Mouse (Mus musculus) hindbrain, postnatal 0 days (tissue): ENCODE measurements around the gene Antxrl. TPM values are rescaled to one million over a fixed set of nuclear protein-coding genes. Genes with fewer than 3 reads are reported as not detected.

Source experiments
- ATAC-seq: fragments of 200-750 bp; cut with Nextera tagmentation; 2 replicates; pipeline ENCODE4 v1.8.0; 2017; ENCODE audit warnings: mild to moderate bottlenecking, moderate TSS enrichment, moderate library complexity
- DNase-seq: peaks from one replicate; pipeline ENCODE4 v3.0.0-alpha.2; 2015; ENCODE audit warnings: low spot score
- H3K27ac ChIP-seq: fragments of 300-500 bp; sonication (generic); 2 replicates; pipeline ENCODE4 v1.5.1; 2014; ENCODE audit warnings: mild to moderate bottlenecking
- H3K27me3 ChIP-seq: fragments of 300-500 bp; sonication (generic); 2 replicates; pipeline ENCODE4 v1.6.1; 2014; ENCODE audit warnings: low read length, mixed read lengths; ENCODE audit not compliant: insufficient read depth
- H3K36me3 ChIP-seq: fragments of 300-500 bp; sonication (generic); 2 replicates; pipeline ENCODE4 v1.6.1; 2014; ENCODE audit warnings: low read length, mixed read lengths; ENCODE audit not compliant: insufficient read depth
- H3K4me1 ChIP-seq: fragments of 300-500 bp; sonication (generic); 2 replicates; pipeline ENCODE4 v1.6.1; 2014; ENCODE audit warnings: antibody characterized with exemption, low read length, mixed read lengths; ENCODE audit not compliant: insufficient read depth
- H3K4me2 ChIP-seq: fragments of 300-500 bp; sonication (generic); 2 replicates; pipeline ENCODE4 v1.6.1; 2014; ENCODE audit warnings: low read depth, mild to moderate bottlenecking, low read length, moderate library complexity, mixed read lengths
- H3K4me3 ChIP-seq: fragments of 300-500 bp; sonication (generic); 2 replicates; pipeline ENCODE4 v1.5.1; 2014; ENCODE audit warnings: low read length
- H3K9ac ChIP-seq: fragments of 300-500 bp; sonication (generic); replicated peaks from 2 replicates; pipeline ENCODE4 v1.6.1; 2014; ENCODE audit warnings: mild to moderate bottlenecking, low read length, moderate library complexity, mixed read lengths
- H3K9me3 ChIP-seq: fragments of 300-500 bp; sonication (generic); 2 replicates; pipeline ENCODE4 v1.6.1; 2016; ENCODE audit warnings: low read length, mixed read lengths
- CTCF ChIP-seq: IDR thresholded peaks from 2 replicates; pipeline ENCODE4 v1.5.1; 2016; ENCODE audit warnings: antibody characterized with exemption, control low read depth, low read depth
- WGBS: fragments of 180-500 bp; shearing (Covaris S2); extraction: QIAGEN DNeasy Blood & Tissue Kit; methylation state at CpG from one replicate; pipeline ENCODE4 v1.1.7; 2014; 5-methylcytosine and 5-hydroxymethylcytosine counted together
- polyA plus RNA-seq: library from polyadenylated mRNA; unstranded; fragments of >200 nt; fragmentation: Nextera tagmentation; extraction: Ambion mirVana; gene quantifications from 2 replicates; pipeline ENCODE4 v1.2.1, GENCODE M21; 2015
- total RNA-seq: library from RNA; depleted of rRNA; stranded (reverse); fragments of >200 nt; gene quantifications from 2 replicates; pipeline ENCODE4 v1.2.3, GENCODE M21; 2014; rRNA removed

Antxrl gene
- total and polyA plus RNA-seq, 2 experiments from 2014 or later, result not detected

DNA sequence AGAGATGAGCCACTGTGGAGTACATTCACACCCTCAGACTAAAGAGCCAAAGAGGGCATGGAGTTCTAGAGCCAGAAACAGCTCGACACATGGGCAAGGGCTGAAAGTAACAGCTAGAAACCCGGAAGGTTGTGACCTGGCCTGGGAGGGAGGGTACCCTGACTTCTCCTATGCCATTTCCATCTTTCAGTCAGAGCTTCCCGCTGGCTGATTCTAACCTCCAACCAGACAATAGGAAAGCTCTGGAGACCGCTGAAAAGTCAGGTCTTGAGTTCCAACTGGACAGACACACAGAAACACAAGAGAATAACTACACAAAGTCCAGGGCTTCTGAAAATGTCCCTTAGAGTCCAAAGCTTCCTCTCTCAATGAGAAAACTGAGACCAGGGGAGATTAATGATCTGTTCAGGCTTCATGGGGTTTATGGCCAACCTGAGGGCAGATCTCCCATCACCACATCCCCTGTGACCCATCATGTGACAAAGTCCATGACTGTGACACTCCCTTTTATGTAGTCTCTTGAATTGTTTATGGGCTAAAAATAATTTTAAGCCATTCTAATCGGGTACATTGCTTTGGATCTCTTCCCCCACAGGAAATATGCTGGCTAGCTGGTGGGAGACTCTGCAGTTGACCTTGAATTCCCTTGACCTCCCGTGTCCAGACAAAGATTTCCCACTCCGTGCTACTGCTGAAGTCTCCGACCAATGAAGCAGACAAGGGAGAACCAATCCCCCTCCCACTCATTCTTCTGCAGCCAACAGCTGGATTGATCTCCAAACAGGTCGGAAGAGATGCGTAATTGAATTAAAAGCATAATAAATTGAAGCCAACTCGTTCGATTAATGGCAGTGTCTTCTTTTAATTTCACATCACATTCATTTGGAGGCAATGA lies 67.8 kb downstream of the Antxrl start:
- DNase-seq (no peak), ATAC-seq (no peak)
- H3K27me3 ChIP-seq, result no peaks in the 10 kb centered on the region; the same call in 1 of the 2 replicates
- no peak overlapping the region for H3K4me2 ChIP-seq
- H3K36me3 ChIP-seq, result no peaks in the 10 kb centered on the region
- 77% methylated on average over 12 of the region's 12 CpGs for WGBS
- no peak overlapping the region for H3K27ac ChIP-seq
- no peaks in the 10 kb centered on the region for H3K9me3 ChIP-seq
- no peaks in the 10 kb centered on the region for H3K4me1 ChIP-seq
- H3K9ac ChIP-seq, result no peak overlapping the region
- TF ChIP-seq CTCF, result no peak
- no peak overlapping the region for H3K4me3 ChIP-seq

DNA sequence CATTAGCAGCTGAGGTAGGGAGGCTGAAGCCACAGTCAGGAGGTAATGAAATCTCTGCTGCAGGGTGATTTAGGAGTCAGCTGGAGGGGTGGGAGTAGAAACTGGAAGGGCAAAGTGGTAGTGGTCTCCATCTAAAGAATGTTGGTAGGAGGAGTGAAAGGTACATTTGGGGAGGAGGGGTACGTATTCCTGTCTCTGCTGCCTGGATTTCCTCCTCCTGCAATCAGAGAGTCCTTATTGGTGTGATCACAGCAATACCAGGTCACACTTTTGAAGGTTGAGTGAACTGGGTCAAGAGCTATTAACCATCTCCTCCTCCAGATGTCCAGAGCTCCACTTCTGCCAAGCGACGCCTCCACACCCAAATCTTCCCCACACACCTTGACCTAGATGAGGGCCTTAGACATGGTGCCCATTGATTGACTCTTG lies 68.4 kb downstream of the Antxrl start:
- no peak for TF ChIP-seq CTCF
- no peaks in the 10 kb centered on the region; the same call in 1 of the 2 replicates for H3K27me3 ChIP-seq
- H3K9ac ChIP-seq, result no peak overlapping the region
- H3K9me3 ChIP-seq, result no peaks in the 10 kb centered on the region
- H3K4me2 ChIP-seq, result no peak overlapping the region
- no peak overlapping the region for H3K4me3 ChIP-seq
- 87% methylated on average over 3 of the region's 3 CpGs for WGBS
- H3K36me3 ChIP-seq, result no peaks in the 10 kb centered on the region
- no peaks in the 10 kb centered on the region for H3K4me1 ChIP-seq
- no peak overlapping the region for H3K27ac ChIP-seq
- DNase-seq (no peak), ATAC-seq (no peak)

DNA sequence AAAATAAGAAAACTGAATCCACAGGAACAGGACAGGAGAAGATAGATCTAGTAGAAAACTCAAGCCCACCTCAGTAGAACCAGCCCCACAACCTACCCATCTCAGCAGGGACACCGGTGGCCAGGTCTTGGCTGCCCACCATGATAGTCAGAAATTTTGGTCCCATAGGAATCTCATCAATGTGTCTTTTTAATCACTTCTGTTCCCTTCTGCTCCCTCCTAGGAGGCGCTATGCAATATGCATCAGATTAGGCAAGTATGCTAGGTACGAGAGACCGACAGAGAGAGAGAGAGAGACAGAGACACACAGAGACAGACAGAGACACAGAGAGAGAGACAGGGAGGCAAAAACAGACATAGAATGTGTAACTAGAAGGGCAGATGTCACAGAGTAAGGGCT lies 69.2 kb downstream of the Antxrl start:
- DNase-seq, result no peak
- 93% methylated on average over 4 of the region's 4 CpGs for WGBS
- no peaks in the 10 kb centered on the region; the same call in 1 of the 2 replicates for H3K27me3 ChIP-seq
- H3K4me1 ChIP-seq, result no peaks in the 10 kb centered on the region
- H3K36me3 ChIP-seq, result no peaks in the 10 kb centered on the region
- no peak overlapping the region for H3K4me3 ChIP-seq
- no peak for TF ChIP-seq CTCF
- H3K9me3 ChIP-seq, result no peaks in the 10 kb centered on the region
- no peak overlapping the region for H3K4me2 ChIP-seq
- H3K27ac ChIP-seq, result no peak overlapping the region
- no peak overlapping the region for H3K9ac ChIP-seq
- ATAC-seq, result no peak

Other genes starting within 250 kb of the Antxrl start
- gene Gdf10, start 129.1 kb upstream of the Antxrl start, total RNA-seq, result 31.0 and 32.9 TPM in 2 replicates
- 27.3 and 30.3 TPM in 2 replicates for gene Gdf10, start 129.1 kb upstream of the Antxrl start, polyA plus RNA-seq
- 0.37 and 0.40 TPM in 2 replicates for gene Gdf2, start 111.7 kb upstream of the Antxrl start, total RNA-seq
- gene Gdf2, start 111.7 kb upstream of the Antxrl start, polyA plus RNA-seq, result 0.06 TPM in 1 of 2 replicates, not detected in the other
- 1.2 and 1.4 TPM in 2 replicates for gene Rbp3, start 98.7 kb upstream of the Antxrl start, total RNA-seq
- gene Rbp3, start 98.7 kb upstream of the Antxrl start, polyA plus RNA-seq, result 0.58 and 0.71 TPM in 2 replicates
- 6.5 and 7.7 TPM in 2 replicates for gene Zfp488, start 73.9 kb upstream of the Antxrl start, total RNA-seq
- 1.9 TPM in 2 replicates for gene Zfp488, start 73.9 kb upstream of the Antxrl start, polyA plus RNA-seq
- not detected in 2 replicates for gene Gm30083, start 37.5 kb upstream of the Antxrl start, total RNA-seq
- not detected in 2 replicates for gene Gm30083, start 37.5 kb upstream of the Antxrl start, polyA plus RNA-seq
- gene Gm5460, start 35.9 kb upstream of the Antxrl start, total RNA-seq, result not detected in 2 replicates
- gene Gm5460, start 35.9 kb upstream of the Antxrl start, polyA plus RNA-seq, result not detected in 2 replicates
- 0.11 TPM in 1 of 2 replicates, not detected in the other for gene Anxa8, start 33.3 kb downstream of the Antxrl start, total RNA-seq
- 0.37 and 0.90 TPM in 2 replicates for gene Anxa8, start 33.3 kb downstream of the Antxrl start, polyA plus RNA-seq
- gene A630023A22Rik, start 50.0 kb downstream of the Antxrl start, total RNA-seq, result 2.2 TPM in 1 of 2 replicates, not detected in the other
- not detected in 2 replicates for gene A630023A22Rik, start 50.0 kb downstream of the Antxrl start, polyA plus RNA-seq
- gene Npy4r, start 99.8 kb downstream of the Antxrl start, total RNA-seq, result 0.21 and 0.25 TPM in 2 replicates
- 0.11 and 0.24 TPM in 2 replicates for gene Npy4r, start 99.8 kb downstream of the Antxrl start, polyA plus RNA-seq
- gene Gprin2, start 148.9 kb downstream of the Antxrl start, total RNA-seq, result 31.7 and 33.6 TPM in 2 replicates
- gene Gprin2, start 148.9 kb downstream of the Antxrl start, polyA plus RNA-seq, result 4.3 and 8.1 TPM in 2 replicates
- 0.63 and 2.1 TPM in 2 replicates for gene Syt15, start 166.9 kb downstream of the Antxrl start, total RNA-seq
- gene Syt15, start 166.9 kb downstream of the Antxrl start, polyA plus RNA-seq, result 0.83 and 1.1 TPM in 2 replicates